Mouse (Mus musculus) T-cell, adult 2 months (primary cell): ENCODE results near the gene Rad51b.
"Not testable (repeated sequence)": the region's sequence is repeated elsewhere in the genome, so short reads cannot be mapped to it uniquely, and the experiment has no call there.

Experiments used
- DNase-seq: peaks from one replicate; pipeline ENCODE4 v3.0.0; 2022; ENCODE audit warnings: low spot score

The Rad51b gene

DNA sequence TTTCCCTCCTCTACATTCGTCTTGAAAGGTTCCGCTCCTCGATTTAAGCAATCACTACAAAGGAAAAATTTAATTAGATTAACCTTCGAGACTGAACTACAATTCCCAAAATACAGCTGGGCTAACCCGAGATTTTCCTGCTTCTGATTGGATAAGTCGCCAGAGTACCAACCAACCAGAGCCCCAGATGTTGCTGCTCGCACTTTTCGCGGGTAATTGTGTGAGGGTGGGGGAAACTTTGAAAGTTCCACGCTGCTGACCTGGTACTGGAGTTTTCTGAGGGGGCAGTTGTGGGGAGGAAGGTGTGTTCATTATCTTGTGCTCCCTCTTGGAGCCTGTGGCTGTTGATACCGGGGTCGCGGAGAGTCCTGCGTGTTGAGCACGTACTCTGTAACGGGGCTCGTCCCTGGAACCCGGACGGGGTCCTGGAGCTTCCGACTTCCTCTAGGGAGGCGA, at the start of gene Rad51b:
Rad51b (plus strand) TSS at position 162 of the 456 bp plus-strand sequence.
- peak; percentile 82 for DNase-seq

DNA sequence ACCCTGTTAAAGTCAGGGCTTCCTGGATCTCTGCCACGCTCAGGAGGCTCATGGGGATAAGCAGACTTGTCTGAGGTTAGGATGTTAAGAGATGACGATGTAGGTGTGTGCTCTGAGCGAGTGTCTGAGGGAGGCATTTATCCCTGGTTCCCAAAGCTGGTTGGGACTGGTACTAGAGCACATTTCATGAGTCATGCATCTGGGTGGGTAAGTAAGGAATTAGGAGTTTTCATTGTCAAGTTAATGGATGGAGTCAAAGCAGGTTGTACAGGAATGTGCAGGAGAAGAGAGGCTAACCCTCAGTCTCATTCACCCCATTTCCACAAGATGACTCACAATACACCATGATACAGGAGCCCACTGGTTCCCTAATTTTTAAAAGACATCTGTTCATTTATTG, 49.0 kb upstream of the Rad51b start:
- DNase-seq: no peak

DNA sequence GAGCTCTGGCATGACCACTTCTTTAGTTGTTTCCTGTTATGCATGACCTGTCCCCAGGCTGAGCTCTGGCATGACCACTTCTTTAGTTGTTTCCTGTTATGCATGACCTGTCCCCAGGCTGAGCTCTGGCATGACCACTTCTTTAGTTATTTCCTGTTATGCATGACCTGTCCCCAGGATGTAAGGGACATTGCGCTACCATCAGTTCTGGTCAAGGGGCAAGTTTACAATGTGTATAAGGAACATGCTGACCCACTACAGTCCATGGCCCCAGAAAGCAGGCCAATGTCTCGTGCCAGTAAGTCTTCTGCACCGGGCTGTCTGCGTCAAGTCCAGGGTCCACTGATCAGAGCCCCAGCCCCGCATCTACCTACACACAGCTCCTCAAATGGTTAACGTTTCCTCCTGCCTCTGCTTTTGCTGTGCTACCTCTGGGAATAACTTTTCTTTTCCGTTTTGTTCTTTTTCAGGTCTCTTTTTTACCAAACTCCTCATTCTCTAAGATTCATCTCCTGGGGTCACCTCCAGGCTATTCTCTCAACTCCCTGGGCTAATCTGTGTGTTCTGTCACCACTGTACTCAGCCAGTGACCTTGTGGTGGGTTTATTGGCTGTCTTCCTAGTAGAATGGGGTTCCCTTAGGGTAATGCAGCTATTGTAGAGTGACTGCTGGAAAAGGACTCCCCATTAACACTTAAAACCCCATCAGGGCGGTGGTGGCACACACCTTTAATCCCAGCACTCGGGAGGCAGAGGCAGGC, 43.6 kb upstream of the Rad51b start:
- DNase-seq: no peak

DNA sequence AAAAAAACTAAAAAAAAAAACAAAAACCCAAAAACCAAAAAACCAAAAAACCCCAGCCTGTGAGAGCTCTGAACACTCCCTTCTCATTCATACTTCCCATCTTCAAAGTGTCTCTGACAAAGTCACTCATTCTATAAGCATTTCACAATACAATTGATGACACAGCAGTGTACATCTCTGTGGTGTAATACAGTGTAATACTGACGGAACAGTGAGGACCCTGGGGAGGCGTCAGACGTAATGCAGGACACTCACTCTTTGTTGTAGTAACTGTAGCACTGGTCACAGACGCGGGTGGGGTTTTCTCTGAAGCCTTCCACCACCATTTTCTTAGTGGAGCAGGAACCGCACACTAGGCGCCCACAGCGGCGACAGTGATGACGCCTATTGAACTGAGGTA, 42.1 kb upstream of the Rad51b start:
- no peak for DNase-seq

DNA sequence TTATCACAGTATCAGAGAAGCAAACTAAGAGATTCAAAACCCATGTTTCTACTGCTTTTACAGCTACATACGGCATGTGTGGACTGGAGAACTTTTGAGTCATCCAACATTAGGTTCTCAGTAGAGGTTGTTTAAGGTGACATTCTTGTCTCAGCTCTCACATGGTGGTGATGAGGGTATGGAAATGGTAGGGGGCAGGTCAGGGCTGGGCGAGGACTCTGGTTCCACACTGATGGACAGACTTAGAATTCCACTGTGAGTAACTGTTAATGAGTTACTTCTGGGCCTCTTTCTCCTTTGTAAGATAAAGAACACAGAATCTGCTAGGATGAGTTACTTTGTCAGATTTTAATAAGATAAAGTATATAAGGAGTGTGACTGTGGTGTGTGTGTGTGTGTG, 36.9 kb upstream of the Rad51b start:
- DNase-seq: no peak

DNA sequence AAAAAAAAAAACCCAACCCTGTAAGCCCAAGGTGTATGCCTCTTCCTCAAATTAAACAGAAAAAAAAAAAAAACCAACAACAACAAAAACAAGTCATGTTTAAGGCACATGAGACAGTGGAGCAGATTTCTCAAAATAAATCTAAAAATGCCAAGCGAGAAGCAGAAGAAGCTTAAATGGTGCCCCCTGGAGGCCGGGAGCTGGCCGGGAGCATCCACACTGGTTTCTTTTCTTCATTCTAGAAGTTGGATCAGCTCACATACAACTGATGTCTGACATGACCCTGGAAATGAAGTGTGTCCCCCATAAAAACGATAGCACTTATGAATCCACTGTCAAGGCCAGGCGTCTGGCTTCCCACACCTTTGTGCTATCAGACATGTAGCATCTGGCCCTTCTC, 36.0 kb upstream of the Rad51b start:
- no peak for DNase-seq

DNA sequence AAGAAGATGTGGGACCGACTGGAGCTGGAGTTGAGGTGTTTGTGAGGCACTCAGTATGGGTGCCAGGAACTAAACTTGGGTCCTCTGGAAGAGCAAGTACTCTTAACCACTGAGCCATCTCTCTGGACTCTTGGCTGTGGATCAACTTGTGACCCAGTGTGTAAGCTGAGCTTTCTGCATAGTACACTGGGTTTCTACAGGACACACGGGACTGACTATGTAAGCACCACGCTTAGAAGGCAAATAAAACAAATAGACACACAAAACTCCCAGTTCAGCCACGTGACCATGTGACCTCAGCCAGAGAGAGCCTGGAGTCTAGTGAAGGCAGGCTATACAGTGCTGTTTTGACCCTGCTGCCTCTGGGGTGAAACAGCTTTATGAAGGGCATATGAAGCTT, 24.5 kb upstream of the Rad51b start:
- no peak for DNase-seq

DNA sequence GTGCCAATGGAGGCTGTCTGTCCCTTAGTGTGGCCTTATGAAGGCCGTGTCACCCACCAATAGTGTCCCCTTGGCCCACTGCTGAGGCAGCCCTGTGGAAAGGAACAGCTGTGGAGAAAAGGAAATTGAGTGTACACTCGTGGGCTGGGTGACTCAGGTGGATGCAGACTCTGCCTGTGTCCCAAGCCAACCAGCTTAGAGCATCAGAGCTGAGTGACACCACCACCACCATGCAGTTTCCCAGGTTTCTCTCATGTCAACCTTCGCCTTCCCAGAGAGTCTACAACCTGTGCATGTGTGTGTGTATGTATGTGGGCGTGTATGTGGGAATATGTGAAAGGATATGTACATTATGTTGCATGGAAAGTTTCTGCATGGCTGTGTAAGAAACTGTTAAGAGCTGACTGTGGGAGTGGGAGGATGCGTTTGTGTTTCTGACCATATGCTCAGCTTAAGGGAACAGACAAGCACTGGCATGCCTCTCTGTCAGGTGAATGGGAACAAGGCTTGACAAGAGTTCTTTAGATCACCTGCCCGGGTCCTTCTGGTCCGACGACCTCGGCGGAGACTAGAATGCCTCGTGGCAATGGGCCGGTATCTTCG, 17.5 kb upstream of the Rad51b start:
- no peak for DNase-seq

DNA sequence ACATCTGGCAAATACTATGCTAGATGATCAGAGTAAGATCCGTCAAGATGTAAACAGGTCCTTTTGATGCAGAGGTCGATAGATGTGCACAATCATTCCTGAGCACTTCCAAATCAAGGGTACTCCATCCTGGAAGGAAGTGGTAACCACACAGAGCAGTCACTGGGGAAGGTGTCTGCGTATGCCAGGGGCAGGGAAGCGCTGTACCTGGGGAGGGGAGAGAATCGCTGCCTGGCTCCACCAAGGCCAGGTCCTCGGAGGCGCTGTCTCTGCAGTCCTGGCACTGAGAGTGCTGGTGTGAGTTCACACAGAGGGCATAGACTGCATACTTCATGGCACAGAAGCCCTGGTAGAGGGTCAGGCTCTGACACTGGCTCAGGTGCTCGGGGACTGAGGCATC, 14.5 kb upstream of the Rad51b start:
- DNase-seq: no peak

DNA sequence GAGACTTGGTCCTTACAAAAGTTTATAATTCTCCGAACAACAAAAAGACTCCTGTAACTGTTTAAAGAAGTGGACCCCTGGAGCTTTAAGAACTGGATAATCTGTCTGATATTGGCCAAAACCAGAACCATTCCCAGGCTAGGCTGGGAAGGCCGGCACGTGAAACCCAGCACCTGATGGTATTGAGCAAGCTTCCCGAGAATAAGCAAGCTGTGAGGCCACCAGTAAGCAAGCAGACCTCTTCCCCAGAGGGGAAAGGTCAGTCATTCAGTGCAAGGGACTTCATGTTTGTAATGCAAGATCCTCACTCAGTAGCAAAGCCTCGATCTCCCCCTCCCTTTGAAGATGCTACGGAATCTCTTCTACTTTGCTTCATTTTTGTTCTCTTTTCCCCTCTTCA, 4.2 kb upstream of the Rad51b start:
- DNase-seq: no peak

DNA sequence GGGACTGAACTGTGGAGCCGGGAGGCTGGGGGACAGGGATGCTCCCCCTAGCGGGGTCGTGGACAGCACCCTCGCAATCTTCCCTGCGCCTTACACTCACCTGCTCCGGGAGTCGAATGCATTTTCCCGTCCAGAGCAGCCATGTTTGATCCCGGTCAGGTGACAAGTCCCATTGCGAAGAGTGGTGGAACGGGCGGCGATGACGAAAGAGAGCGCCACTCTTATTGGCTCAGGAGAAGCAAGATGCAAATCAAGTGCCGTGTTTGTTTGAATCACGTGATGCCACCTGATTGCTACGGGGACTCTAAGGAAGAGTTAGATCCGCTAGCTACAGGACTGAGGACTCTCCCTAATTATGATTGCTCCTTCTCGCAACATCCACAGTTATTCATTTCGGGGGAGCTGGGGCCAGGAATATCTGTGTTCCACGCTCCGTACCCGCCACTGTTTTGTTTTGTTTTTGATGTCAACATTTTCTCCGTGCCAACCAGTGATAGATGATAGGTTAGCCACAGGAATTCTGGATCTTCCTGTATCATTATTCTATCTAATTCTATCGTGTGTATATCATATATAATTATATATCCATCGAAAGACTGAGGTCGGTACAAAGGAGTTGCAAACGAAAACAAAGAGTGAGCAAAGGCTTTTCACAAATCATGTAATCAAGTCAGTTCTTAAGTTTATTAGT, 811 bp upstream of the Rad51b start, which contains the start of gene Zfyve26:
Zfyve26 (minus strand) TSS at position 179 of the 691 bp plus-strand sequence.
- peak; percentile 92 for DNase-seq

DNA sequence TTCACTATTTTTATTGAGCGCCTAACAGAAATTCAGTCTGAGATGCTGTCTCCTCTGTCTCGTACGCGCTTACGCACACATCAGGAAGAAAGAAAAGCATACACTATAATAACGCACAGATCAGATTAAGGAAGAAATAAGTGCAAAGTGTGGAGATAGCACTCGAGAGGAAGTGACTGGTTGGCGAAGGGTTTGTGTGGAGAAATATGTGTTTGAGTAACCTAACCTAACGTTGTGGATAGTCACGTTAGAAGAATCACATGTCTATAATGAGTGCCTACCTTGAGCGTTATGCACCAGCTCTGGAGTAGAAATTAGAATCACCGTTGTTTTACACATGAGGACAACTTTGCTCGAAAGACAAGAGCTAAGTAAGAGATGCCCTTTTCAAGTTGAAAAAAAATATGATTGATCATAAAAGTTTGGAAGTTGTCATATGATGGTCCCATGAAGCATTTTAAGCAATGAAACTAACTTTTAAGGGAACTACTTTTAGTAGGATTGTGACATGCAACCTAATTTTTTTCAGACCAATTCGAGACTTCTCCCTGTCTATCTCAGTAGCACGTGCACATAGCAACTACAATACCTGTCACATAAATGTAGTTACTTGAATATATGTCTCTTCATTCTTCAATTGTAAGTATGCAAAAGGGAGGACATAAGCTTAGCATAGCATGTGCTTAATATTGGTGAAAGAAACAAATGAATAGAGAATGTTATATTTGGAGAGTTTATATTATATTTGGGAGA, 978 bp downstream of the Rad51b start:
- no peak for DNase-seq

DNA sequence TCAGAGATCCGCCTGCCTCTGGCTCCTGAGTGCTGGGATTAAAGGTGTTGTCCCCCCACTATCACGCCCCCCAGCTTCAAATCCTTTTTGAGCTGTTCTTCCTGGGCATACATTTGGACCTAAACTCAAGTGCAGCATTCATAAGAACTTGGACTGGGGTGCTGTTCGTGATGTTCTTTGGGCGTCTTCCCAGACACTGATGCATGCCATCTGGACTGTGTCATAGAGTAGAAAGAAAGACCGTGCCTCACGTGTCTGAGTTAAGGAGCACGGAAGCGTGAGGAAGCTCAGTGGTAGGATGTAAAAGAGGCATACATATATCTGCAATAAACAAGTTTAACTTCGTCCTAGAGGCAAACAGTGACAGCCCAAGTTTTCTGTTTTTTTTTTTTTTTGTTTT, 4.7 kb downstream of the Rad51b start:
- no peak for DNase-seq

DNA sequence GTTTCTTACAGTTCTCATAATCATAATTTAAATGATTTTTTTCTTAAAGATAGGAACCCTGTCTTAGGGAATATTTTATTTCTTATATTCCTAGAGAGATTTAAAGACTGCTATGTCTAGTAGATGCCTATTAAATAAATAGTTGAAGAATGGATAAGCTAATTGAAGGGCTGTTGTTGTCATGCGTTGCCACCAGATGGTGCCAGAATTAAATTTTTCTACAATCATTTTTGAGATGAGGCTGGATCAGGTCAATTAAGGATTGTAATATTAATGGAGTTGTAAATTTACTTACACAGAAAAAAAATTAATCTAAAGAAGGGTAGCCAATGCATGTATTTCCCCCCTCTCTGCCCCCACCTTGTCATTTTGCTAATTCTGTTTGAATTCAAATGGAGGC, 8.0 kb downstream of the Rad51b start:
- no peak for DNase-seq

DNA sequence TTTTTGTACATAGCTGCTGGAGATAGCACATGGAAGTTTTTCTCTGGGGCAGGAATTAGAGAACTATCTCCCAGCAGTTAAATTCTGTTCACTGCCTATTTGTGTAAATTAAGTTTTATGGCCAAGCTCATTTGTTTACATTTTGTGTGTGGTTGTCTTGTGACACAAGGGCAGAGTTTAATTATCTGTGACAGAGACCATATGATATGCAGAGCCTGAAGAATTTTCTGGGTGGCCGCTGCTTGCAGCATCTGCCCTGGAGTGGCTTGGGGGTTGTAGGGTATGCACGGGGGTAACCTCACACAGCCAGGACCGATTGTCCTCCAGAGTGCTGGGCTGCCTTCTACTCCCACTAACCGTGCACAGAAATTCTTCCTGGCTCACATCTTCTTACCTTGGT, 8.9 kb downstream of the Rad51b start:
- DNase-seq: no peak

DNA sequence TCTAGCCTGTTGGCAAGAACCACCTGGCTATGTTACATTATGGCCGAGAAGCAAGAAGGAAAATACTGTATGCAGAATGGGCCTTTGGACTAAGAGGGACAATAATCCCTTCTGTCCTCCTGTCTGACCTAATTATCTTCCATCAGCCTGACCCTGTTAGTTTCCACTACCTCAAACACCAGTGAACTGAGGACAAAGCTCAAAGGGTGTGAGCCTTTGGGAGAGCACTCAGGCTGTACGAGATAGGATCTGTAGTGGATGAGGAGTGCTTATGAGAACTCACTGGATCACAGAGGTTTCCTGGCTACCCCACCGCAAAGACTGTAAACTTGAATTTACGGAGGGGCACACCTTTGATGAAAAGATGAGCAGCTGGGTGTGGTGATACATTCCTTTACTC, 16.6 kb downstream of the Rad51b start:
- no peak for DNase-seq

DNA sequence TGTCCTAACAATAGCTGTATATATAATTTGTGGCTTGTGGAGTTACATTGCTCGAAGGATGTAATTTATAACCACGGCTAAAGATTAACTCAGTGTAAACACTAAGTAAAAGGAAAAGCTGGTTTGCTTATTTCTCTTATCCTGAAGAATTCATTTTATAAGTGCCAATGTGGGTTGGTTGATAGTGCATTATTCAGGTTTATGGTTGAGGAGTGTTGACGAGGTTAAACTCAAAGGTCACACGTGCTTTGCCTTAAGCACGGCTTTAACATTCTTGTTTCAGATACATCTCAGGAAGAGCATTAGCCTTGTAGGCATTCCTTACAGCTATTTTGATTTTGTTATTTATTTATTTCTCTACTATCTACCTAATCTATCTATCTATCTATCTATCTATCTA, 20.3 kb downstream of the Rad51b start:
- DNase-seq: no peak

DNA sequence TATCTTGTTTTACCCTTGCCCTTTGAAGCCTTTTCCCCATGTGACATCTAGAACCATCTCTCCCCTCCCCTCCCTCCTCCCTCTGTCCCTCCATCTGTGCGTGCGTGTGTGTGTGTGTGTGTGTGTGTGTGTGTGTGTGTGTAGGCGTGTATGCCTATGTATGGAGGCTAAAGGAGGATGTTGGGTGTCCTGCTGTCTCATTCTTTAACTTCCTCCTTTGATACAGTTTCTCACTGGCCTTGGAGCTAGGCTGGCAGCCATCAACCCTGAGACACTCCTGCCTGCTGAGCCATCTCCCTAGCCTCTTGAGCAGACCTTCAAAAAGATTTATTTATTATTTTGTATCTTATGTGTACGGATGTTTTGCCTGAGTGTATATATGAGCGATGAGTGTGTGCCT, 23.8 kb downstream of the Rad51b start:
- no peak for DNase-seq

DNA sequence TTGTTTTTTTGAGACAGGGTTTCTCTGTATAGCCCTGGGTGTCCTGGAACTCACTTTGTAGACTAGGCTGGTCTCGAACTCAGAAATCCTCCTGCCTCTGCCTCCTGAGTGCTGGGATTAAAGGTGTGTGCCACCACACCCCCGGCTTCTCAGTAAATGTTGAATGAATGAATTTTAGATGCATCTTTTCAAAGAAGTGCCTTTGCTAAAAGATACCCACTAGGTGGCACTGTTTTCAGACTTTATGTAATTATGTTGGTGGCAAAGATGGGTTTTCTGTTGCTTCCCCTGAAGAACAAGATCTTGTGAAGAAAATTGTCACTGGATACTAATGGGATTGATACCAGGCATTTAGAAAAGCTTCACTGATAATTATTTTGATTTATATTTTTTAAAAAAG, 25.5 kb downstream of the Rad51b start:
- not testable (repeated sequence) for DNase-seq

DNA sequence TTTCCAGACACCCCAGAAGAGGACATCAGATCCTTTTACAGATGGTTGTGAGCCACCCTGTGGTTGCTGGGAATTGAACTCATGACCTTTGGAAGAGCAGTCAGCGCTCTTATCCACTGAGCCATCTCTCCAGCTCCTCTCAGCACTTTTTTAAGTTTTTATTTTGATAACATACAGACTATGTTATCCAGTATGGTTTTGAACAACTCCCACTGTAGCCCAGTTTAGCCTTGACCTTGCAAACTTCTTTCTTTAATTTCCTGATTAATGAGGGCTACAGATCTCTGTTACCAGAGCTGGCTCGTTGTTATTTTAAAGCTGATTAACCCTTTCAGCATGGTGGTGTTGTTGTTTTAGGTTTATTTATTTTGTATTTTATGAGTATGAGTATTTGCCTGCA, 29.2 kb downstream of the Rad51b start:
- no peak for DNase-seq

DNA sequence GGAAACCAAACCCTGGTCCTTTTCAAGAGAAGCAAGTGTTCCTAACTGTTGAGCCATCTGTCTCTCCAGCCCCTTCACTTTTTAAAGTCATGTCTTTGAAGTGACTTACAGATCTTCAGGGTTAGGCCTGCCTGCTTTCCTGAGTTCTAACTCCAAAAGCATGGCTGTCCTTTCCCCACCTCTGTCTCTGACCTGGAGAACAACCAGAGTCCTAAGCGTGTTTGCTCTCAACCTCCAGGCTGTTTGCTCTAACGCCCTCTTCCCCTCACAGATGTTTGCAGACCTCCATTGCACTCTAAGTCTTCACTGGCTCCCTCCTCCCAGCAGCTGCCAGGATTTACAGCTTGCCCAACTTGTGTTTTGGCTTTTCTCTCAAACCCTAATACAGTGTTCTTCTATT, 29.7 kb downstream of the Rad51b start:
- DNase-seq: no peak

DNA sequence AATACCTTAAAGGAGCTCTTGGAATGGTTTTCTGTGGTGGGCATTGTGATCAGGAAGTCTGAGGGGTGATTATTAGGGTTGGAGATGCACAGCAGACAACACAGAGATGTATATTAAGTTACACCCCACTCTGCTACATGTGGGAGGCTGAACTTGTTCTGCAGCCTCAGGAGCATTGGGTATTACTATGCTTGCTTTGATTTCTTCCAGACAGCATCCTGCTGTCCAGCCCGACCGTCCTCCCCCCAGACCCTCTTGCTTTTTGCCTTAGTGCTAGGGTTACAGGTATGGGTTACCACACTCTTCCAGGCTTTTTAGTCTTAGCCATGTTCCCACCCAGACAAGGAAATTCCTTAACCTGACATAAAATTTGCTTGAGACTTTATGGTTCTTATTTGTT, 30.8 kb downstream of the Rad51b start:
- no peak for DNase-seq

DNA sequence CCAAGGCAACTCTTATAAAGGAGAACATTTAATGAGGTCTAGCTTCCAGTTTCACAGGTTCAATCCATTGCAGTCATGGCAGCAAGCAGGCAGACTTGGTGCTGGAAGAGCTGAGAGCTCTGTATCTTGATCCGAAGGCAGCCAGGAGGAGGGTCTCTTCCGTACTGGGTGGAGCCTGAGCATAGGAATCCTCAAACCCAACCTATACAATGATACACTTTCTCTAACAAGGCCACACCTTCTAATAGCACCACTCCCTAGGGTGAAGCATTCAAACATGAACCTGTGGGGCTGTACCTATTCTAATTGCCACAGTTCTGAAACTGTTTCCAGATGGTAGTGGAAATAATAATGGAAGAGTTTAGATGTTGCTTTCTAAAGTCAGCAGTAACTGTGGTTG, 33.5 kb downstream of the Rad51b start:
- no peak for DNase-seq
